In genomic region chr1:172014771-172015170, GRCm38 (mm10) we compare ENCODE assay signal across 21 mouse cellular contexts. TPM values are rescaled to one million over a fixed set of nuclear protein-coding genes. Genes with fewer than 3 reads are reported as not detected.
DNase-seq lines count a peak whose midpoint lies in the region; ATAC-seq and TF ChIP-seq lines count a peak whose summit lies in the region.
"Had no signal": no experiment of that assay in that cellular context is flagged by ENCODE, and none has a peak within 500 bp of the region (broad histone marks: within the 10 kb centered on the region; RNA-seq: fewer than 3 reads in every experiment).

No protein-coding gene starts in this region.

- no peak overlapping the region for H3K4me3 ChIP-seq in embryonic facial prominence, embryonic 14.5 days (ENCODE audit: low read depth, low read length)
- H3K4me3 ChIP-seq in forebrain, embryonic 13.5 days: peak overlapping the region; percentile 19
- no peak overlapping the region for H3K4me3 ChIP-seq in hindbrain, embryonic 15.5 days
- no peak overlapping the region for H3K4me3 ChIP-seq in midbrain, postnatal 0 days (ENCODE audit: low read depth, low read length)
- H3K4me3 ChIP-seq: heart, adult 2 months; lung, embryonic 15.5 days had no signal

- no peaks in the 10 kb centered on the region for H3K27me3 ChIP-seq in embryonic facial prominence, embryonic 14.5 days (replicated peaks; ENCODE audit: control insufficient read depth, insufficient read depth, low read length)
- H3K27me3 ChIP-seq in forebrain, embryonic 13.5 days: no peaks in the 10 kb centered on the region
- no peaks in the 10 kb centered on the region for H3K27me3 ChIP-seq in hindbrain, embryonic 15.5 days
- H3K27me3 ChIP-seq in midbrain, postnatal 0 days (ENCODE audit: insufficient read depth, low read length): no peaks in the 10 kb centered on the region
- H3K27me3 ChIP-seq: lung, embryonic 15.5 days had no signal

- peaks cover 42% of the 10 kb centered on the region for H3K4me1 ChIP-seq in embryonic facial prominence, embryonic 14.5 days (ENCODE audit: control insufficient read depth, insufficient read depth, low read length)
- peaks cover 80% of the 10 kb centered on the region for H3K4me1 ChIP-seq in forebrain, embryonic 13.5 days
- H3K4me1 ChIP-seq in hindbrain, embryonic 15.5 days (replicated peaks): peaks cover 80% of the 10 kb centered on the region
- peaks cover 35% of the 10 kb centered on the region for H3K4me1 ChIP-seq in midbrain, postnatal 0 days (ENCODE audit: insufficient read depth, low read length)

- H3K9me3 ChIP-seq in embryonic facial prominence, embryonic 14.5 days (ENCODE audit: control insufficient read depth, low read length): no peaks in the 10 kb centered on the region
- H3K9me3 ChIP-seq in forebrain, embryonic 13.5 days (replicated peaks): no peaks in the 10 kb centered on the region
- no peaks in the 10 kb centered on the region for H3K9me3 ChIP-seq in hindbrain, embryonic 15.5 days
- no peaks in the 10 kb centered on the region for H3K9me3 ChIP-seq in midbrain, postnatal 0 days (ENCODE audit: low read length)
- H3K9me3 ChIP-seq: lung, embryonic 15.5 days had no signal

- no peak for ATAC-seq in embryonic facial prominence, embryonic 14.5 days (ENCODE audit: low read depth)
- no peak for ATAC-seq in forebrain, embryonic 13.5 days
- ATAC-seq in hindbrain, embryonic 15.5 days (ENCODE audit: low FRiP score, low read depth): no peak
- ATAC-seq in midbrain, postnatal 0 days (ENCODE audit: low FRiP score): no peak

- 74% methylated on average over 9 of the region's 9 CpGs for WGBS in embryonic facial prominence, embryonic 14.5 days
- 25% methylated on average over 9 of the region's 9 CpGs for WGBS in forebrain, embryonic 13.5 days
- 15% methylated on average over 9 of the region's 9 CpGs for WGBS in hindbrain, embryonic 15.5 days
- 18% methylated on average over 9 of the region's 9 CpGs for WGBS in midbrain, postnatal 0 days

- no peak overlapping the region for H3K9ac ChIP-seq in embryonic facial prominence, embryonic 14.5 days (ENCODE audit: low read depth, low read length)
- peak overlapping the region; percentile 56 for H3K9ac ChIP-seq in forebrain, embryonic 13.5 days
- H3K9ac ChIP-seq in hindbrain, embryonic 15.5 days: no peak overlapping the region; the same call in 1 of the 2 replicates
- no peak overlapping the region for H3K9ac ChIP-seq in midbrain, postnatal 0 days (replicated peaks; ENCODE audit: low read length, poor library complexity, severe bottlenecking)
- H3K9ac ChIP-seq: lung, embryonic 15.5 days had no signal

- no peak overlapping the region for H3K4me2 ChIP-seq in embryonic facial prominence, embryonic 14.5 days (ENCODE audit: low read depth, low read length)
- H3K4me2 ChIP-seq in forebrain, embryonic 13.5 days: peak overlapping the region; percentile 56
- peak overlapping the region; percentile 35 for H3K4me2 ChIP-seq in hindbrain, embryonic 15.5 days
- peak overlapping the region; percentile 15; the same call in 1 of the 2 replicates for H3K4me2 ChIP-seq in midbrain, postnatal 0 days (ENCODE audit: low read depth, low read length, poor library complexity, severe bottlenecking)
- H3K4me2 ChIP-seq: lung, embryonic 15.5 days had no signal

- peaks cover 31% of the 10 kb centered on the region for H3K36me3 ChIP-seq in embryonic facial prominence, embryonic 14.5 days (ENCODE audit: control insufficient read depth, insufficient read depth, low read length)
- H3K36me3 ChIP-seq in forebrain, embryonic 13.5 days (ENCODE audit: poor library complexity, severe bottlenecking): peaks cover 46% of the 10 kb centered on the region
- H3K36me3 ChIP-seq in hindbrain, embryonic 15.5 days: peaks cover 22% of the 10 kb centered on the region
- peaks cover 25% of the 10 kb centered on the region for H3K36me3 ChIP-seq in midbrain, postnatal 0 days (ENCODE audit: insufficient read depth, low read length)

- 0 out of 2 replicates have a peak overlapping the region, but pooled peaks have one; percentile 28 for H3K27ac ChIP-seq in embryonic facial prominence, embryonic 14.5 days (replicated peaks; ENCODE audit: low read depth, low read length)
- peak overlapping the region; percentile 94 for H3K27ac ChIP-seq in forebrain, embryonic 13.5 days
- H3K27ac ChIP-seq in hindbrain, embryonic 15.5 days (replicated peaks): peak overlapping the region; percentile 83
- no peak overlapping the region; the same call in 1 of the 2 replicates for H3K27ac ChIP-seq in midbrain, postnatal 0 days (ENCODE audit: low read depth, low read length)
- H3K27ac ChIP-seq: heart, adult 2 months; lung, embryonic 15.5 days had no signal

- no peak for TF ChIP-seq CTCF in midbrain, postnatal 0 days (IDR thresholded peaks at IDR 0.05)

- DNase-seq in embryonic facial prominence, embryonic 14.5 days (ENCODE audit: low spot score): no peak
- DNase-seq in midbrain, postnatal 0 days (ENCODE audit: low spot score): no peak
- DNase-seq in layer of hippocampus, adult 18-20 months (ENCODE audit: low spot score in 2 of 2): no peak
- no peak for DNase-seq in urinary bladder, postnatal 25 days (ENCODE audit: low spot score)
- DNase-seq in thymus, postnatal 10 days (ENCODE audit: low spot score in 2 of 2): no peak
- DNase-seq: cerebellum, adult 11 months; heart, adult 2 months; heart, postnatal 14 days; kidney, adult 2 months; kidney, postnatal 4 days; retina, postnatal 1 day; spleen, adult 18-20 months had no signal

RNA-seq across cellular contexts. Expression of gene Vangl2, which starts 13.5 kb away (rescaled TPM):
- 13.5 and 16.7 TPM in 2 replicates for polyA plus RNA-seq in embryonic facial prominence, embryonic 14.5 days (2014; fragmentation: Nextera tagmentation; extraction: Ambion mirVana)
- 55.0 and 55.4 TPM in 2 replicates for polyA plus RNA-seq in forebrain, embryonic 13.5 days (2015; fragmentation: Nextera tagmentation; extraction: Ambion mirVana)
- polyA plus RNA-seq in hindbrain, embryonic 15.5 days (2015; fragmentation: Nextera tagmentation; extraction: Ambion mirVana): 41.1 and 48.9 TPM in 2 replicates
- 85.8 and 115 TPM in 2 replicates for total RNA-seq in midbrain, postnatal 0 days (2014; rRNA removed)
- 43.1 and 44.2 TPM in 2 replicates for polyA plus RNA-seq in midbrain, postnatal 0 days (2015; fragmentation: Nextera tagmentation; extraction: Ambion mirVana)
- 10 to 100 TPM; 13.4 to 13.6 TPM for total RNA-seq in layer of hippocampus, adult 18-20 months (2021)

RNA-seq across cellular contexts. Expression of gene Nhlh1, which starts 42.6 kb away (rescaled TPM):
- polyA plus RNA-seq in embryonic facial prominence, embryonic 14.5 days (2014; fragmentation: Nextera tagmentation; extraction: Ambion mirVana): 1.6 and 1.9 TPM in 2 replicates
- 7.3 and 7.8 TPM in 2 replicates for polyA plus RNA-seq in forebrain, embryonic 13.5 days (2015; fragmentation: Nextera tagmentation; extraction: Ambion mirVana)
- polyA plus RNA-seq in hindbrain, embryonic 15.5 days (2015; fragmentation: Nextera tagmentation; extraction: Ambion mirVana): 3.6 and 4.8 TPM in 2 replicates
- 0.38 and 3.6 TPM in 2 replicates for total RNA-seq in midbrain, postnatal 0 days (2014; rRNA removed)
- 0.12 TPM in 1 of 2 replicates, not detected in the other for polyA plus RNA-seq in midbrain, postnatal 0 days (2015; fragmentation: Nextera tagmentation; extraction: Ambion mirVana)
- 1 to 10 TPM in 1 of 2 experiments, under 1 TPM in 1; 0.68 to 1.1 TPM for total RNA-seq in layer of hippocampus, adult 18-20 months (2021)
- total RNA-seq: common myeloid progenitor, adult 5-6 weeks; gastrocnemius, adult 18-20 months; heart, adult 2 months; heart, postnatal 14 days; liver, adult 2 months; megakaryocyte progenitor cell, adult 5-6 weeks had no signal
- polyA plus RNA-seq: activated CD4-positive, CD25-positive, alpha-beta regulatory T cell, adult 4 months; heart, adult 2 months; kidney, adult 2 months; liver, adult 2 months; lung, embryonic 15.5 days; stomach, embryonic 16.5 days had no signal
